Mouse (Mus musculus) adipocyte (in vitro differentiated cells): ENCODE measurements around the gene Tmem40.

Source experiments
- DNase-seq: peaks from one replicate; pipeline ENCODE4 v3.0.0-alpha.2; 2016; ENCODE audit warnings: low spot score

Tmem40 gene

DNA sequence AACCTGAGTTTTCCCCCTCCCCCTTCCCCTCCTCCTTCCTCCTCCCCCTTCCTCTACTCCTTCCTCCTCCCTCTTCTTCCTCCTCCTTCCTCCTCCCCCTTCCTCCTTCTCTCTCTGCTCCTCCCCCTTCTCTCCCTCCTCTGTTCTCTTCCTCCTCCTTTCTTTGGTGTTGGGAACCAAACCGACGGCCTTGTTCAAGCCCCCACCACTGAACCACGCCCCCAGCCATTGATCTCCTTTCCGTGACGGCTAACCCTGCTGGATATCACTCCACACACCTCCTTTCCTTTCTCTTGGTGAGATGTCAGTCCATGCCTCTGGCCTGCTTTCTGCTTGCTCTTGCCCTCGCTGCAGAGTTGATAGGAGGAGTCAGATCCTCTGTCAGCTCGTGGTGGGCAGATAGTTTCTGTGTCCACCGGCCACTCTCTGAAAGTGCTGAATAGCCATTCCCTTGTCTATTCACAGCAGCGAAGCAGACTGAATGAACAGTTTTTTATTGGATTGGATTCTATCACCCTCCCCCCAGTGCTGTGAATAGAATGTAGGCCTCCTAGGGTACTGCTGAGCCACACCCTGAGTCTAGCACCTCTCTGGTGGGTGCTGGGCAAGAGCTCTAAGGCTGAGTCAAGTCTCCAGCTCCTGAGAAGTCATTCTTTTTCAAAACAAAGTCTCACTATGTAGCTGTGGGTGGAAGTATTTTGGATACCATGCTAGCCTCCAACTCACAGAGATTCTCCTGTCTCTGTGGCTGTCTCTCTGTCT is at the start of gene Tmem40:
Tmem40 (minus strand) TSS at position 416 of the 762 bp plus-strand sequence.
- DNase-seq: no peak

GRCm38 (mm10) chr6:115811606-115812005 is 49.4 kb upstream of the Tmem40 start:
- no peak for DNase-seq

GRCm38 (mm10) chr6:115808488-115809231 is 46.5 kb upstream of the Tmem40 start, which contains the start of gene Rpl32:
Rpl32 (minus strand) TSS chr6:115808747.
- peak; percentile 96 for DNase-seq

- DNase-seq: peak; percentile 59
These were observed 45.9 kb upstream of the Tmem40 start for GRCm38 (mm10) chr6:115808196-115808487.

- DNase-seq: peak; percentile 53
These were observed 45.4 kb upstream of the Tmem40 start for GRCm38 (mm10) chr6:115807464-115808195.

- no peak for DNase-seq
These were observed 42.4 kb upstream of the Tmem40 start for GRCm38 (mm10) chr6:115804432-115805192.

DNA sequence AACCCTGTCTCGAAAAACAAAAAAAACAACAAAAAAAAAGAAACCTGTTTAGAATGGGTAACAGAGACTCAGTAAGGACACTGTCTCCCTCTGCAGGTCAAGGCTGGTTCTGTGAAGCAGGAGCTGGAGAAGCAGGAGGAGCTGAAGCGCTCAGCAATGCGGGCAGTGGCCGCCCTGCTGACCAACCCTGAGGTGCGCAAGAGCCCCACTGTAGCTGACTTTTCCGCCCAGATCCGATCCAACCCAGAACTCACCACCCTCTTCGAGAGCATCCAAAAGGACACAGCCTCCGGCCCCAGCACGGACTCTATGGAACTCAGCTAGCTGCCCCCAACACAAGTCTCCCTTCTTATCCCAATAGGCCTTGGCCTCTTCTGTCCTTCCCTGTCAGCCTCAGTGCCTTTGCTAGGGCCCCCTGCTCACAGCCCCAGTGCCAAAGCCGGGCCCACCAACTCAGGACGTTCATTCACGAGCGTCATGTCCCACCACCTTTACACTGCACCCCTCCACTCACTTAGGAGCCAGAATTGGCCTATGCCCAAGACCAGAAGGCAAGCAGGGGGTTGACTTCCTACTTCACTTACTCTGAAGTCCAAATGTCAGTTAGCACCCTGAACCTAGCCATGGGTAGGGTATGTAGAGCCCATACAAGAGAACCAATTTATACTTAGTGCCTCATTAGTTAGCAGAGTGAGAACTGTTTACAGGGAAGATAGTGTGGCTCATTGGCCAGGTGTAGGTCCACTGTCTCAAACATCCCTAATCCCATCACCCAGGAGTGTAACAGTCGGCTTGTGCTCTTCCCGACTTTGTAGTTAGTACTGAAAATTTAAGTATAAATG is 41.6 kb upstream of the Tmem40 start:
- DNase-seq: peak; percentile 91

- DNase-seq: no peak
These were observed 39.6 kb upstream of the Tmem40 start for GRCm38 (mm10) chr6:115801811-115802210.

GRCm38 (mm10) chr6:115792691-115793215 is 30.5 kb upstream of the Tmem40 start:
- no peak for DNase-seq

DNA sequence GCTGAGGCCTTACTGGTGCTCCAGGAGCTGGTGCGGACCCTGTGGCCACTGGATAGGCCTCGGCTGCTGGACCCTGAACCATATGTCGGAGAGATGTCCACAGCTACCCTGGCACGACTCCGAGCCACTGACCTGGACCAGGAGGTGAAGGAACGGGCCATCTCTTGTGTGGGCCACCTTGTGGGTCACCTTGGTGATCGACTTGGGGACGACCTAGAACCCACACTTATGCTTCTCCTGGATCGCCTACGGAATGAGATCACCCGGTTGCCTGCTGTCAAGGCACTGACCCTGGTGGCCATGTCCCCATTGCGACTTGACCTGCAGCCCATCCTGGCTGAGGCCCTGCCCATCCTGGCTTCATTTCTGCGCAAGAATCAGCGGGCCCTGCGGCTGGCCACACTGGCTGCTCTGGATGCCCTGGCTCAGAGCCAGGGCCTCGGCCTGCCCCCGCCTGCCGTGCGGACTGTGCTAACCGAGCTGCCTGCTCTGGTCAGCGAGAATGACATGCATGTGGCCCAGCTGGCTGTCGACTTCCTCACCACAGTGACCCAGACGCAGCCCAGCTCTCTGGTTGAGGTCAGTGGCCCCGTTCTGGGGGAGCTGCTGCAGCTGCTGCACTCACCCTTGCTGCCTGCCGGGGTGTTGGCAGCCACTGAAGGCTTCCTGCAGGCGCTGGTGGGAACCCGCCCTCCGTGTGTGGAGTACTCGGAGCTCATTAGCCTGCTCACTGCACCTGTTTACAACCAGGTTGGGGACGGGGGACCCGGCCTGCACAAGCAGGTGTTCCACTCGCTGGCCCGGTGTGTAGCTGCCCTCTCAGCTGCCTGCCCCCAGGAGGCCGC is 29.9 kb upstream of the Tmem40 start:
- no peak for DNase-seq

DNA sequence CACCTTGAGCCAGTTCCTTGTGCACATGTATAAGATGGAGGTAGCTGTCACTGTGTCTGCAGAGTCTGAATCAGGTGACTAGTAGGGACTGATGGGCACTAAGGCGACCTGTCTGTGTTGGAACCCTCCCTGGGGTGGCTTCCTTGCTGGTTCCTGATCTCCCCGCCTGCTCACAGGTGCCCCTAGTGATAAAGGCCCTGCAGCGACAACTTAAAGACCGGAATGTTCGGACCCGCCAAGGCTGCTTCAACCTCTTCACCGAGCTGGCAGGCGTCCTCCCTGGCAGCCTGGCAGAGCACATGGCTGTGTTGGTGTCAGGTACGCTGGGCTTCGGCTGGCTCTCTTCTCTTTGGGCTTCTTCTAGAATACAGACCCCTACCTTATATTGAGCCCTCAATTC is 28.8 kb upstream of the Tmem40 start:
- no peak for DNase-seq

DNA sequence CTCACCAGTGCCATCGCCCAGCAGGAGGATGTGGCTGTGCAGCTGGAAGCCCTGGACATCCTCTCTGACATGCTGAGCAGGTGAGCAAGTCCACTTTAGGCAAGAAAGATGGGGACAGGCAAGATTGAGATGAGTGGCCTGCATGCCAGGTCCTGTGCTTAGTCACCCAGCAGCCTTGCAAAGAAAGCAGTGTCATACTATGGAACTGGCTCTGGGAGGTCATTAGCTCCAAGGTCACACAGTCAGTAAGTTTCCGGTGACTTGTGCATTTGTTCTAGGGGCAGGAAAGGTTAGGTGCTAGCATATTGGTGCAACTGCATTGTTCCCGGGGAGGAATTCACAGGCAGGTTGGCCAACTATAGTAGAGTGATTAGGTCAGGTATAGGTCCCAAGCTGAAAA is 20.6 kb upstream of the Tmem40 start:
- no peak for DNase-seq

DNA sequence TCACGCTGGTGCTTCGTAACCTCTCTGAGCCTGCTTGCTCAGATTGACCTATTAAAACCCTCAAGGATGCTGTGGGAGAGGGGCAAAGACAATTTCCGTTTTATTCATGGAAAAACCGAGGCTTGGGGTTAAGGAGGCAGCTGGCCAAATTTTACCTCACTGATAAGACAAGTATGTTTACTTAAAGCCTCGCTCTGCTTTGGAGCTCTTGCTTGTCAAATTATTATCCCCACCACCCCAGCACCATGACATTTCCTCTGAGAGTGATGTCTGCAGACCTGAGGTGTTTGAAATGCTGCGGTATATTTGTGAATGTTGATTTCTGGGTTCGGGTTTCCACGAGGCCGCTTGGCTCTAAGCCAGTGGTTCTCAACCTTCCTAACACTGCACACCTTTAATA is 14.2 kb upstream of the Tmem40 start:
- no peak for DNase-seq

- DNase-seq: no peak
These were observed 13.6 kb upstream of the Tmem40 start for GRCm38 (mm10) chr6:115775838-115776237.

DNA sequence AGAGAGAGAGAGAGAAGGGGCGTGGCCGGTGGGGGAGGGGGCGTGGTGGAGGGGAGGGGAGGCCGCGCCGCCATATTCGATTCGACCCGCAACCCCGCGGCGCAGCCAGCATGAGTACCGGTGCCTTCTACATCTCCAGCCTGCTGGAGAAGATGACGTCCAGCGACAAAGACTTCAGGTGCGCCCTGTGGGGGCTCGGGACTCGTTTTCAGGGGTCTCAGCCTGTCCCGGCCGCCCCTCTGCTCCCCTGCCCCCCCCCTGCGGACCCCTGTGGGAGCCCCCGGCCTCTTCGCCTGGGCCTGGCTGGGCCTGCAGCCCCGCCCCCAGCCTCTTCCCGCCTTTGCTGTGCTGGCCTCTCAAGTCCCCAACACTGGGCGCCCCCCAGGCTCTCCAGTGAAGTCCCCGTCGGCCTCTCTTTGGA is 12.3 kb upstream of the Tmem40 start, which contains the start of gene Cand2:
Cand2 (plus strand) TSS at position 38 of the 421 bp plus-strand sequence.
- DNase-seq: peak; percentile 46

GRCm38 (mm10) chr6:115773966-115774413 is 11.8 kb upstream of the Tmem40 start:
- peak; percentile 29 for DNase-seq

DNA sequence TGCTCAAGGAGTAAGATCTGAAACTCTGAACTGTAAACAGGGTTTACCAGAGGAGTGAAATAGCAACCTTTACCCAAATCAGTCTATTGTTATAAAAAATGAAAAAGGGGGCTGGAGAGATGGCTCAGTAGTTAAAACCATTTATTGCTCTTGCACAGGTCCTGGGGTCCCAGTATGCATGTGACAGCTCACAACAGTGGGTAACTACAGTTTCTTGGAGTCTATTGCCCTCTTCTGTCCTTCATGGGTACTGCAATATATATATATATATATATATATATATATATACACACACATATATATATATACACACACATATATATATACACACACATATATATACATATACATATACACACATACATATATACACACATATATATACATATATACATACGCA is 10.4 kb upstream of the Tmem40 start:
- peak; percentile 32 for DNase-seq

- DNase-seq: no peak
These were observed 10.0 kb upstream of the Tmem40 start for GRCm38 (mm10) chr6:115772201-115772600.

GRCm38 (mm10) chr6:115770852-115771251 is 8.6 kb upstream of the Tmem40 start:
- DNase-seq: no peak
